Mouse (Mus musculus): Measurements from ENCODE around the gene Zfhx3. TPM values are rescaled to one million over a fixed set of nuclear protein-coding genes. Genes with fewer than 3 reads are reported as not detected.

The Zfhx3 gene
- total RNA-seq, 2 experiments from 2014 or later, result 4.2 to 5.5 TPM

- DNase-seq (ENCODE audit: low spot score in 2 of 2), result no peak
Observed at GRCm38 (mm10) chr8:108695938-108696630, 753.6 kb downstream of the Zfhx3 start.

- no peak for DNase-seq (ENCODE audit: low spot score in 2 of 2)
Observed at GRCm38 (mm10) chr8:108696631-108697410, 754.4 kb downstream of the Zfhx3 start.

GRCm38 (mm10) chr8:108697589-108697988 lies 755.1 kb downstream of the Zfhx3 start:
- no peak for DNase-seq (ENCODE audit: low spot score in 2 of 2)

- DNase-seq (ENCODE audit: low spot score in 2 of 2), result no peak
Observed at GRCm38 (mm10) chr8:108698101-108698660, 755.7 kb downstream of the Zfhx3 start.

- DNase-seq (ENCODE audit: low spot score in 2 of 2), result no peak
Observed at GRCm38 (mm10) chr8:108699011-108699410, 756.6 kb downstream of the Zfhx3 start.

GRCm38 (mm10) chr8:108699454-108700345 lies 757.3 kb downstream of the Zfhx3 start:
- no peak for DNase-seq (ENCODE audit: low spot score in 2 of 2)

GRCm38 (mm10) chr8:108701381-108702175 lies 759.1 kb downstream of the Zfhx3 start:
- no peak for DNase-seq (ENCODE audit: low spot score in 2 of 2)

GRCm38 (mm10) chr8:108702201-108702600 lies 759.8 kb downstream of the Zfhx3 start:
- DNase-seq (ENCODE audit: low spot score in 2 of 2), result no peak

- DNase-seq (ENCODE audit: low spot score in 2 of 2), result no peak
Observed at GRCm38 (mm10) chr8:108705751-108706150, 763.3 kb downstream of the Zfhx3 start.

GRCm38 (mm10) chr8:108706491-108706847 lies 764.0 kb downstream of the Zfhx3 start:
- DNase-seq (ENCODE audit: low spot score in 2 of 2), result no peak

GRCm38 (mm10) chr8:108706848-108707541 lies 764.6 kb downstream of the Zfhx3 start:
- no peak for DNase-seq (ENCODE audit: low spot score in 2 of 2)

GRCm38 (mm10) chr8:108707576-108708281 lies 765.3 kb downstream of the Zfhx3 start:
- DNase-seq (ENCODE audit: low spot score in 2 of 2), result no peak

- no peak for DNase-seq (ENCODE audit: low spot score in 2 of 2)
Observed at GRCm38 (mm10) chr8:108708833-108709387, 766.5 kb downstream of the Zfhx3 start.

- DNase-seq (ENCODE audit: low spot score in 2 of 2), result no peak
Observed at GRCm38 (mm10) chr8:108709441-108709840, 767.0 kb downstream of the Zfhx3 start.

GRCm38 (mm10) chr8:108709928-108710606 lies 767.6 kb downstream of the Zfhx3 start:
- no peak for DNase-seq (ENCODE audit: low spot score in 2 of 2)

- no peak for DNase-seq (ENCODE audit: low spot score in 2 of 2)
Observed at GRCm38 (mm10) chr8:108710607-108711489, 768.4 kb downstream of the Zfhx3 start.

GRCm38 (mm10) chr8:108711490-108711793 lies 769.0 kb downstream of the Zfhx3 start:
- no peak for DNase-seq (ENCODE audit: low spot score in 2 of 2)
